Mouse (Mus musculus) MEL (cell line): Measurements from ENCODE around the gene C2cd2. TPM values are rescaled to one million over a fixed set of nuclear protein-coding genes. Genes with fewer than 3 reads are reported as not detected.

Experiments
- DNase-seq: peaks from one replicate; pipeline ENCODE4 v3.0.0; 2011; ENCODE audit warnings: low read depth, low spot score
- H3K27ac ChIP-seq: 2 replicates; pipeline ENCODE4 v1.5.1; 2012; ENCODE audit warnings: low read depth, mild to moderate bottlenecking, control low read depth, low read length, moderate library complexity; ENCODE audit not compliant: control insufficient read depth
- H3K27me3 ChIP-seq, 2 experiments: fragments of 150-350 bp in 1 of 2; sonication (generic) in 1 of 2; 2 replicates each; pipeline ENCODE4 v1.6.1; 2012; ENCODE audit warnings: low read length in 2 of 2, mild to moderate bottlenecking in 2 of 2, improper control_type of control experiment in 1 of 2, moderate library complexity in 1 of 2; ENCODE audit not compliant: insufficient read depth in 2 of 2, control insufficient read depth in 1 of 2
- H3K36me3 ChIP-seq, 2 experiments: 2 replicates each; pipeline ENCODE4 v1.6.1; 2012 to 2014; ENCODE audit warnings: low read length in 2 of 2, improper control_type of control experiment in 1 of 2, inconsistent platforms in 1 of 2, mild to moderate bottlenecking in 1 of 2; ENCODE audit not compliant: insufficient read depth in 2 of 2, control insufficient read depth in 1 of 2
- H3K4me1 ChIP-seq, 2 experiments: fragments of 150-350 bp in 1 of 2; sonication (generic) in 1 of 2; 2 replicates each; pipeline ENCODE4 v1.6.1; 2012; ENCODE audit warnings: low read length in 2 of 2, improper control_type of control experiment in 1 of 2, mild to moderate bottlenecking in 1 of 2; ENCODE audit not compliant: insufficient read depth in 2 of 2, control insufficient read depth in 1 of 2
- H3K4me3 ChIP-seq, 2 experiments: fragments of 150-350 bp in 1 of 2; sonication (generic) in 1 of 2; 2 replicates each; pipeline ENCODE4 v1.5.1; 2012; ENCODE audit warnings: low read depth in 2 of 2, low read length in 2 of 2, mild to moderate bottlenecking in 2 of 2, moderate library complexity in 2 of 2, control low read depth in 1 of 2, improper control_type of control experiment in 1 of 2; ENCODE audit not compliant: control insufficient read depth in 1 of 2, insufficient read depth in 1 of 2
- H3K79me2 ChIP-seq: 2 replicates; pipeline ENCODE4 v1.6.1; 2012; ENCODE audit warnings: mild to moderate bottlenecking, low read length, moderate library complexity; ENCODE audit not compliant: control insufficient read depth, poor library complexity, insufficient read depth
- H3K9ac ChIP-seq: 2 replicates; pipeline ENCODE4 v1.6.1; 2012; ENCODE audit warnings: low read depth, mild to moderate bottlenecking, control low read depth, low read length, moderate library complexity; ENCODE audit not compliant: control insufficient read depth, poor library complexity, severe bottlenecking
- H3K9me3 ChIP-seq: fragments of 150-350 bp; sonication (generic); replicated peaks from 2 replicates; pipeline ENCODE4 v1.6.1; 2012; ENCODE audit warnings: mild to moderate bottlenecking, low read length, improper control_type of control experiment, moderate library complexity; ENCODE audit not compliant: insufficient read depth
- CHD2 ChIP-seq: IDR thresholded peaks from 2 replicates; pipeline ENCODE4 v1.6.1; 2011; ENCODE audit warnings: low read length, improper control_type of control experiment
- ELF1 ChIP-seq: IDR thresholded peaks from 2 replicates; pipeline ENCODE4 v1.6.1; 2014; ENCODE audit warnings: low read depth, mild to moderate bottlenecking, inconsistent platforms, low read length, improper control_type of control experiment, moderate library complexity
- EP300 ChIP-seq, 2 experiments: IDR thresholded peaks; 2 replicates each; pipeline ENCODE4 v1.6.1; 2011; ENCODE audit warnings: improper control_type of control experiment in 2 of 2, low read length in 2 of 2, low read depth in 1 of 2, mild to moderate bottlenecking in 1 of 2
- ETS1 ChIP-seq: IDR thresholded peaks from 2 replicates; pipeline ENCODE4 v1.6.1; 2012; ENCODE audit warnings: low read depth, mild to moderate bottlenecking, inconsistent platforms, low read length, improper control_type of control experiment, moderate library complexity
- HCFC1 ChIP-seq: IDR thresholded peaks from 2 replicates; pipeline ENCODE4 v1.6.1; 2012; ENCODE audit warnings: low read depth, mild to moderate bottlenecking, inconsistent platforms, low read length, improper control_type of control experiment, moderate library complexity
- JUND ChIP-seq: IDR thresholded peaks from 2 replicates; pipeline ENCODE4 v1.6.1; 2011; ENCODE audit warnings: low read depth, mild to moderate bottlenecking, improper control_type of control experiment, low read length
- KAT2A ChIP-seq: conservative IDR thresholded peaks from 2 replicates; pipeline ENCODE4 v1.6.1; 2012; ENCODE audit warnings: low read depth, low read length, improper control_type of control experiment, inconsistent platforms
- MAX ChIP-seq: IDR thresholded peaks from 2 replicates; pipeline ENCODE4 v1.6.1; 2011; ENCODE audit warnings: low read length, improper control_type of control experiment
- MAZ ChIP-seq: IDR thresholded peaks from 2 replicates; pipeline ENCODE4 v1.6.1; 2012; ENCODE audit warnings: low read depth, mild to moderate bottlenecking, inconsistent platforms, low read length, improper control_type of control experiment
- MEF2A ChIP-seq: IDR thresholded peaks from 2 replicates; pipeline ENCODE4 v1.6.1; 2014; ENCODE audit warnings: low read depth, mild to moderate bottlenecking, inconsistent platforms, low read length, improper control_type of control experiment; ENCODE audit not compliant: poor library complexity, insufficient replicate concordance, severe bottlenecking; ENCODE audit errors: extremely low read depth
- MYC ChIP-seq: IDR thresholded peaks from 2 replicates; pipeline ENCODE4 v1.6.1; 2011; ENCODE audit warnings: low read depth, mild to moderate bottlenecking, low read length, improper control_type of control experiment, moderate library complexity
- NELFE ChIP-seq: IDR thresholded peaks from 2 replicates; pipeline ENCODE4 v1.6.1; 2011; ENCODE audit warnings: low read depth, low read length, improper control_type of control experiment
- POLR2A ChIP-seq, 2 experiments: IDR thresholded peaks; 2 replicates each; pipeline ENCODE4 v1.6.1; 2011 to 2012; ENCODE audit warnings: low read length in 2 of 2, mild to moderate bottlenecking in 2 of 2, control low read depth in 1 of 2, improper control_type of control experiment in 1 of 2, low read depth in 1 of 2, moderate library complexity in 1 of 2; ENCODE audit not compliant: control insufficient read depth in 1 of 2, insufficient read depth in 1 of 2, poor library complexity in 1 of 2
- POLR2AphosphoS2 ChIP-seq: IDR thresholded peaks from 2 replicates; pipeline ENCODE4 v1.6.1; 2011; ENCODE audit warnings: low read length, improper control_type of control experiment
- RAD21 ChIP-seq: IDR thresholded peaks from 2 replicates; pipeline ENCODE4 v1.6.1; 2011; ENCODE audit warnings: mild to moderate bottlenecking, low read depth, low read length, improper control_type of control experiment
- SIN3A ChIP-seq: IDR thresholded peaks from 2 replicates; pipeline ENCODE4 v1.6.1; 2012; ENCODE audit warnings: low read length, improper control_type of control experiment, inconsistent platforms
- SMC3 ChIP-seq: IDR thresholded peaks from 2 replicates; pipeline ENCODE4 v1.6.1; 2011; ENCODE audit warnings: low read depth, low read length, improper control_type of control experiment
- TBP ChIP-seq: IDR thresholded peaks from 2 replicates; pipeline ENCODE4 v1.8.0; 2011; ENCODE audit warnings: low read depth, low read length, improper control_type of control experiment
- USF1 ChIP-seq: IDR thresholded peaks from 2 replicates; pipeline ENCODE4 v1.6.1; 2014; ENCODE audit warnings: low read depth, mild to moderate bottlenecking, inconsistent platforms, low read length, improper control_type of control experiment, moderate library complexity
- USF2 ChIP-seq, 2 experiments: IDR thresholded peaks; 2 replicates each; pipeline ENCODE4 v1.6.1; 2011 to 2012; ENCODE audit warnings: improper control_type of control experiment in 2 of 2, low read length in 2 of 2, borderline replicate concordance in 1 of 2, inconsistent platforms in 1 of 2, low read depth in 1 of 2, mild to moderate bottlenecking in 1 of 2; ENCODE audit not compliant: insufficient read depth in 1 of 2
- ZC3H11A ChIP-seq: IDR thresholded peaks from 2 replicates; pipeline ENCODE4 v1.6.1; 2012; ENCODE audit warnings: low read depth, mild to moderate bottlenecking, inconsistent platforms, low read length, improper control_type of control experiment
- ZMIZ1 ChIP-seq: IDR thresholded peaks from 2 replicates; pipeline ENCODE4 v1.6.1; 2012; ENCODE audit warnings: low read depth, mild to moderate bottlenecking, inconsistent platforms, low read length, improper control_type of control experiment, moderate library complexity
- ZNF384 ChIP-seq: IDR thresholded peaks from 2 replicates; pipeline ENCODE4 v1.6.1; 2012; ENCODE audit warnings: low read depth, mild to moderate bottlenecking, inconsistent platforms, low read length, improper control_type of control experiment
- polyA plus RNA-seq, 2 experiments: library from polyadenylated mRNA; stranded (reverse) in 1 of 2; unstranded in 1 of 2; fragments of >175 nt in 1 of 2; fragments of >200 nt in 1 of 2; gene quantifications; 2 replicates each; pipeline versions ENCODE4 v1.2.1 to v1.2.4; 2012; ENCODE audit warnings: low replicate concordance in 2 of 2, low read depth in 1 of 2; ENCODE audit not compliant: insufficient read length in 2 of 2, insufficient read depth in 1 of 2, missing spikeins in 1 of 2
- total RNA-seq: library from RNA; depleted of rRNA; stranded (reverse); fragments of 300-350 nt; gene quantifications from 2 replicates; pipeline ENCODE4 v1.2.3, GENCODE M21; 2012

Gene C2cd2
- total and polyA plus RNA-seq, 3 experiments: 8.9 to 20.7 TPM; not detected in 1

DNA sequence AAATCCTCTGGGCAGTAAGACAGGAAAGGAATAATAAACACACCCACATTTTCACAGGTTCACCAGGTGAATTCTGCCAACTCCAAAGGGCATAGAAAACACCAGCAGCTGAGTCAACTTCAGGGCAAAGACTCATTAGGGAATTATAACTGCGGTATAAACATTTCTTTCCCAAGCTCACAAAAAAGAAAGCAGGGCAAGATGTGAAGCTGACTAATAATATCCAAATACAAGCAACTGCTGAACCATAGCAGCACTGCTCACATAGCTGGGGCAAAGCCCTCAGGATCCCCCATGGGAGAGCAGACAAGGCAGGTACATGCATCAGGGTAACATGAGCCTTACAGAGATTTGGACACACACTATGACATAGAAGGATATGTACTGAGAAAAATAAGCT lies 145.0 kb downstream of the C2cd2 start:
- no peak for DNase-seq
- no peaks in the 10 kb centered on the region for H3K4me1 ChIP-seq
- TF ChIP-seq USF1 (no peak), HCFC1 (no peak), MAX (no peak), MAZ (no peak), JUND (no peak), NELFE (no peak), SIN3A (no peak), TBP (no peak), MEF2A (no peak), KAT2A (no peak), MYC (no peak), ZNF384 (no peak)
- no peaks in the 10 kb centered on the region for H3K9me3 ChIP-seq
- H3K4me3 ChIP-seq: no peak overlapping the region
- no peaks in the 10 kb centered on the region for H3K27me3 ChIP-seq
- H3K27ac ChIP-seq: no peak overlapping the region
- H3K36me3 ChIP-seq: peaks cover 0 to 9% of the 10 kb centered on the region in 2 experiments; a peak in 2 of 4 replicates
- H3K9ac ChIP-seq: no peak overlapping the region
- no peaks in the 10 kb centered on the region for H3K79me2 ChIP-seq

DNA sequence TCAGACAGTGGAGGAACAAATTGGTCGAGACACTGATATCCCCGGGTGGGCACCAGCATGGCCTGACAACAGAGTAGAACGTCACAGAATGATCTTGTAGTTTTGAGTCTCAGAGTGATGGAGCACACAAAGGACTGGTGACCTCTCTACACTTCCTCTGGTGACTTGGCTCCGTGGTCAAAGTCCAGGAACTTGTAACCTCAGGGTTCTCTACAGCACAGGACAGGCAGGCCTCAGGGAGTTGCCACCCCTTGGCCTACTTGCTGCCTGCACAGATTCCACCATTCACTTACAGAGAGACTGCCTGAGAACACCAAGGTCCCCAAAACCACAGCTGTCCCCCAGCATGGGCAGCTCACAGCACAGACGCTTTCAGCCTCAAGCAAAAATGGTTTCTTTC lies 147.1 kb downstream of the C2cd2 start:
- DNase-seq: no peak
- Histone ChIP-seq H3K9me3 (no peaks in the 10 kb centered on the region), H3K4me1 (no peaks in the 10 kb centered on the region), H3K27ac (no peak overlapping the region), H3K9ac (no peak overlapping the region), H3K27me3 (no peaks in the 10 kb centered on the region), H3K79me2 (no peaks in the 10 kb centered on the region), H3K4me3 (no peak overlapping the region)
- TF ChIP-seq ZC3H11A (no peak), POLR2AphosphoS2 (no peak), USF2 (IDR thresholded peaks at IDR 0.05; ENCODE audit: borderline replicate concordance in 1 of 2, insufficient read depth in 1 of 2, low read depth in 1 of 2, low read length in 2 of 2) (no peak), POLR2A (IDR thresholded peaks at IDR 0.05; ENCODE audit: control insufficient read depth in 1 of 2, insufficient read depth in 1 of 2, low read depth in 1 of 2, low read length in 2 of 2, poor library complexity in 1 of 2) (no peak), RAD21 (no peak), ZMIZ1 (no peak), CHD2 (no peak), ELF1 (no peak), ETS1 (no peak), MEF2A (no peak), SMC3 (no peak), EP300 (IDR thresholded peaks at IDR 0.05; ENCODE audit: low read depth in 1 of 2, low read length in 2 of 2) (no peak)
- TF ChIP-seq, all 39 proteins: peak for 0
- H3K36me3 ChIP-seq: peaks cover 0 to 9% of the 10 kb centered on the region in 2 experiments; a peak in 2 of 4 replicates
